9 mouse cellular contexts compared by ENCODE assay signal in genomic region chr12:70476884-70477576, GRCm38 (mm10). TPM values are rescaled to one million over a fixed set of nuclear protein-coding genes. Genes with fewer than 3 reads are reported as not detected.
A peak's percentile ranks its signal among the peaks of the same experiment; 100 is the strongest.
DNase-seq lines count a peak whose midpoint lies in the region; ATAC-seq and TF ChIP-seq lines count a peak whose summit lies in the region.
"Had no signal": no experiment of that assay in that cellular context is flagged by ENCODE, and none has a peak within 500 bp of the region (broad histone marks: within the 10 kb centered on the region; RNA-seq: fewer than 3 reads in every experiment).

No protein-coding gene starts in this region.

- no peak overlapping the region for H3K4me2 ChIP-seq in forebrain, embryonic 16.5 days (ENCODE audit: low read length)

- intact Hi-C loops in left cerebral cortex, postnatal 36 days (cut with DNase I) = loop anchor here (5.0 kb wide), 1 partner anchor 435 kb away; no protein-coding TSS in a partner anchor

- H3K4me1 ChIP-seq in lung, adult 2 months (ENCODE audit: control insufficient read depth, insufficient read depth, low read length) = no peaks in the 10 kb centered on the region
- H3K4me1 ChIP-seq in forebrain, embryonic 16.5 days (replicated peaks; ENCODE audit: control insufficient read depth, insufficient read depth, low read length) = no peaks in the 10 kb centered on the region

- 0 out of 2 replicates have a peak, but pooled peaks have one; percentile 8 for TF ChIP-seq CTCF in lung, adult 2 months (IDR thresholded peaks at IDR 0.05; ENCODE audit: insufficient read depth, low read length)

- H3K4me3 ChIP-seq in lung, adult 2 months (replicated peaks; ENCODE audit: extremely low read depth, low read depth, low read length) = no peak overlapping the region
- no peak overlapping the region for H3K4me3 ChIP-seq in forebrain, embryonic 16.5 days (replicated peaks; ENCODE audit: low read length)

- WGBS in lung, adult 2 months = 55% methylated on average over 16 of the region's 16 CpGs
- WGBS in forebrain, embryonic 16.5 days = 75% methylated on average over 16 of the region's 16 CpGs

- H3K36me3 ChIP-seq in forebrain, embryonic 16.5 days (ENCODE audit: control insufficient read depth, insufficient read depth) = no peaks in the 10 kb centered on the region

- TF ChIP-seq POLR2A in lung, adult 2 months (IDR thresholded peaks at IDR 0.05; ENCODE audit: borderline replicate concordance, extremely low read depth, low read depth, low read length) = no peak

- peaks cover 4% of the 10 kb centered on the region; the same call in 1 of the 2 replicates for H3K9me3 ChIP-seq in forebrain, embryonic 16.5 days (ENCODE audit: control insufficient read depth, low read length)

- no peak overlapping the region for H3K9ac ChIP-seq in forebrain, embryonic 16.5 days (replicated peaks; ENCODE audit: low read depth, low read length)

- H3K27ac ChIP-seq in forebrain, embryonic 16.5 days (ENCODE audit: low read length) = no peak overlapping the region

- no peaks in the 10 kb centered on the region for H3K27me3 ChIP-seq in forebrain, embryonic 16.5 days (replicated peaks; ENCODE audit: control insufficient read depth, insufficient read depth, low read length)

- ATAC-seq in forebrain, embryonic 16.5 days = no peak
- ATAC-seq: forebrain, embryonic 14.5 days had no signal

- DNase-seq in lung, adult 2 months = no peak
- no peak for DNase-seq in lung, postnatal 4 days
- DNase-seq in ZHBTc4 (ENCODE audit: low read depth, low spot score) = peak; percentile 54
- DNase-seq in kidney, postnatal 10 days = peak; percentile 25
- peak; percentile 28 for DNase-seq in thymus, postnatal 0 days (ENCODE audit: low spot score)
- DNase-seq in left cerebral cortex, postnatal 36 days (ENCODE audit: low spot score in 2 of 2) = no peak
- no peak for DNase-seq in spleen, adult 18-20 months

RNA-seq across cellular contexts. Expression of gene Tmx1, which starts 24.1 kb away (rescaled TPM):
- 5.2 and 9.1 TPM in 2 replicates for polyA plus RNA-seq in lung, adult 2 months (2012; rRNA removed)
- 100 and 107 TPM in 2 replicates for polyA plus RNA-seq in thymus, postnatal 0 days (2015; fragmentation: Nextera tagmentation; extraction: Ambion mirVana)
- 128 and 141 TPM in 2 replicates for polyA plus RNA-seq in forebrain, embryonic 16.5 days (2015; fragmentation: Nextera tagmentation; extraction: Ambion mirVana)
- 10 to 100 TPM; 29.0 to 30.6 TPM for total RNA-seq in left cerebral cortex, postnatal 36 days (2021)

Comparison
In these comparisons a context has a peak if more than half of its experiments do, and no peak if none do; other contexts are left out.
1. DNase-seq: peak in ZHBTc4 (single experiment), kidney, postnatal 10 days (single experiment) and thymus, postnatal 0 days (single experiment); none in lung, adult 2 months (single experiment), lung, postnatal 4 days (0 of 2), left cerebral cortex, postnatal 36 days (0 of 2) and spleen, adult 18-20 months (0 of 2).
2. RNA of gene Tmx1, which starts 24.1 kb away (polyA plus RNA-seq): 128 to 141 TPM in forebrain, embryonic 16.5 days and 100 to 107 TPM in thymus, postnatal 0 days; 5.2 to 9.1 TPM in lung, adult 2 months; every median in the first group is over 10 times any median in the second.